Mouse (Mus musculus) mesoderm, embryonic 11.5 days (tissue): Measurements from ENCODE around the gene Dclk1.
"Not testable (repeated sequence)": the region's sequence is repeated elsewhere in the genome, so short reads cannot be mapped to it uniquely, and the experiment has no call there.

Experiments
- DNase-seq: peaks from one replicate; pipeline ENCODE4 v3.0.0-alpha.2; 2012; ENCODE audit warnings: low read depth, low spot score

Dclk1 gene

GRCm38 (mm10) chr3:55241730-55242421 is at the start of gene Dclk1:
Dclk1 (plus strand) TSS chr3:55242364.
- no peak for DNase-seq

- no peak for DNase-seq
Measured at GRCm38 (mm10) chr3:55193351-55193750, 48.8 kb upstream of the Dclk1 start.

GRCm38 (mm10) chr3:55194792-55195191 is 47.4 kb upstream of the Dclk1 start:
- DNase-seq, result no peak

- no peak for DNase-seq
Measured at GRCm38 (mm10) chr3:55195581-55196327, 46.4 kb upstream of the Dclk1 start.

DNA sequence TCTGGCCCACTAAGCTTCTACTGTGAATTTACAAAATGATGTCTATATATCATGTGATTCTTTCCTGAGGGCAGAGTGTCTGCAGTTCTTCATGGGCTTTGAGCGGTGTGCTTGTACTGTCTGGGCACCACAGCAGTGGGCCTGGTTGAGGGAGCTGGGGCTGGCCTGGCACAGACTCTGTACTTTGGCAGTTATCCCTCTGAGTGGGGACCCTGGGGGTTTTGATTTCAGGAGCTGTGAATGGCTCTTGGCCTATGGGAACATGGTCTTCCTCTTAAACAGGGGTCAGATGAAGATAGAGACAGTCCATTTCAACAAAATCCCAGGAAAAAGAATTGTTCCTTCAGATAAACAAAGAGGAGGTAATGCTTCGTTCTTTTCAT is 45.8 kb upstream of the Dclk1 start:
- DNase-seq, result no peak

DNA sequence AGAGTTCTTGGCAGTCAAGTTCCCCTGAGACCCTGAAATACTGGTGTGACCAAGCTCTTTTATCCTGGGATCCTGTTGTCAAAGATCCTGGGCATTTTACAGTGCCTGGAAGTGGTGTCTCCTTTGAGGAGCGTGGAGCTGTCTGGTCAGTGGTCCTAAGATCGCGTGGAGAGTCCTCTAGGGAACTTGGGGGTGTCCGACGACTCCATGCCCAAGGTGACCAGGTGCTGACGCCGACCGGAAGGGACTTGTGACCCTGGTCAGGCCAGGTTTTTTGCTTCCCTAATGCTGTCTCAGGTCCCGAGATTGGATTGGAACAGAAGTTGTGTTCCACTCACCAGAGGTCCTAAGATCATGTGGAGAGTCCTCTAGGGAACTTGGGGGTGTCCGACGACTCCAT is 38.5 kb upstream of the Dclk1 start:
- DNase-seq, result not testable (repeated sequence)

GRCm38 (mm10) chr3:55206413-55206812 is 35.8 kb upstream of the Dclk1 start:
- no peak for DNase-seq

DNA sequence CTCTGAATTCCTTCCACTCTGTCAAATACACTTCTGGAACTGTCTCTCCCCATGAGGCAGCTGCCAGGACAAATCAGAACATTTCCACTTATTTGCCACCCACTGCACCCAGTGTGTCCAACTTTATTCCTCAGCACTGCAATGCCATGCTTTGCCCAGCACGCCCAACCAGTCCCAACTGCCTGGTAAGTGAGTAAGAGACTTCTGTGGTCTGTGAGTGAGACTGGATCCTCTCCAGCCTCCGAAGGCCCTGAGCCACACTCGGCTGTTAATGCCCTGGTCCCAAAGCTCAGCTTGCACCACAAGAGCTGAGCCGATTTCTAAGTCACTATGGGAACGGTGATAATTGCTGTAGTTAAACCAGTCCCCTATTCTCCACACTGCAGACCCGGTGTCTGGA is 34.5 kb upstream of the Dclk1 start:
- DNase-seq, result no peak

GRCm38 (mm10) chr3:55212254-55212653 is 29.9 kb upstream of the Dclk1 start:
- no peak for DNase-seq

GRCm38 (mm10) chr3:55213785-55214184 is 28.4 kb upstream of the Dclk1 start:
- DNase-seq, result no peak

GRCm38 (mm10) chr3:55214413-55214812 is 27.8 kb upstream of the Dclk1 start:
- DNase-seq, result no peak

GRCm38 (mm10) chr3:55222502-55222901 is 19.7 kb upstream of the Dclk1 start:
- DNase-seq, result no peak

DNA sequence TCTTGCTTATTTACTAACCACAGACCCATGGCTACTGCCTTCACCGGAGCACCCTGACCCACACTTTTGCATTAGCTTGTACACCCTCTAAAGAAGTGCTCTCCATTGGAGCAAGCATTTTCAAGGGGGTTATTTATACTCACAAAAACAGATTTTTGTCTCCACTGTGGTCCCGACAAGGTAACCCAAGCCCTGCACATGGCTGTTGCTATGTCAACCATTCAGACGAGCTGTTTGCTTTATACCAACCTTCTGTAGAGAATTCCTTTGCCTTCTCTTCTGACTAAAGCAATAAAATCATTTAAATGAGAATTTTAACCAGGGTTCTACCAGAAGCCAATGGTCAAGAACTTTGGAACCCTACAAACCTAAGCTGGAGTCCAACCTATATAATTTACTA is 18.3 kb upstream of the Dclk1 start:
- DNase-seq, result no peak

GRCm38 (mm10) chr3:55226501-55227213 is 15.5 kb upstream of the Dclk1 start:
- DNase-seq, result peak; percentile 49

- DNase-seq, result no peak
Measured at GRCm38 (mm10) chr3:55227214-55227581, 15.0 kb upstream of the Dclk1 start.

- DNase-seq, result peak; percentile 88
Measured at GRCm38 (mm10) chr3:55242422-55243055, 375 bp downstream of the Dclk1 start.

GRCm38 (mm10) chr3:55243056-55243471 is 900 bp downstream of the Dclk1 start:
- DNase-seq, result peak; percentile 15

DNA sequence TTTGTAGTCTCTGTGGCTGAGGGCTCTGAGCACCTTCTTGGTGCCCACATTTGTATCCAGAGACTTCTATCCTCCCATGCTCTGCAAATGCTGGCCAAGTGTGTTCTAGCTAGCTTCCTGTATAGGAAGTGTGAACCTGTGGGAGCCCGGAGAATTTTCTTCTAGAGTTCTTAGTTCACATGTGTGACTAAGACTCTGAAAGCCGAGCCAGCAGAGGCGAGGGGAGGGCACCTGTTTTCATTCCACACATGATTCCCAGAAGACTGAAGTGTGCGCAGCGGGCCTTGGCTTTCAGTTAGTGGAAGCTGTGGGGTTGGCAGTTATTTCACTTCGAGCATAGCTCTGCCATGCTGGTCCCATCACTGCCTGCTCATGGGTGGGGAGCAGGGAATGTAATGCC is 1.9 kb downstream of the Dclk1 start:
- DNase-seq, result no peak

DNA sequence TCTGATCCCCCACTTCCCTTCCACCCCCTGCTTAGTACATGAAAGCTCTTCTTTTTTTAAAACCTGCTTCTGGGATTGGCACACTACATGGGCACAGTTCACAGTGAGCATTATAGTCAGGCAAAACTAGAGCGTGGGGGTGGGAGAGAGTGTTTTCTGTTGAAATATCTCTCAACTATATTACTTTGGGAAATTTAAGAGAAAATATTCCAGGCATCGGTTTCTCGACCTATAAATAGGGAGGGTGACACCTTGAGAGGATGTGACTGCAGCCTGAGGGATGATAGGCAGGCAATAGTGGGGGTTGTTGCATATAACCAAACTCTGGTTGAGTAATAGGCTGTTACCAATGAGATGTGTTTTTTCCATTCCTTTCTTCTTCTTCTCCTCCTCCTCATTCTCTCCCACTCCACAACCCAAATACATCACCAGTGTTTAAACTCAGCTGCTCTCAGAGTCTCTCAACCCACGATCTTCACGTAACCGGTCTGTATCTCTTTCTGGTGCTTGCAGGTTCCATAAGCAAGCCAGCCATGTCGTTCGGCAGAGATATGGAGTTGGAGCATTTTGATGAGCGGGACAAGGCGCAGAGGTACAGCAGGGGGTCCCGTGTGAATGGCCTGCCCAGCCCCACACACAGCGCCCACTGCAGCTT is 4.6 kb downstream of the Dclk1 start:
- DNase-seq, result no peak

- DNase-seq, result no peak
Measured at GRCm38 (mm10) chr3:55248048-55248447, 5.9 kb downstream of the Dclk1 start.

DNA sequence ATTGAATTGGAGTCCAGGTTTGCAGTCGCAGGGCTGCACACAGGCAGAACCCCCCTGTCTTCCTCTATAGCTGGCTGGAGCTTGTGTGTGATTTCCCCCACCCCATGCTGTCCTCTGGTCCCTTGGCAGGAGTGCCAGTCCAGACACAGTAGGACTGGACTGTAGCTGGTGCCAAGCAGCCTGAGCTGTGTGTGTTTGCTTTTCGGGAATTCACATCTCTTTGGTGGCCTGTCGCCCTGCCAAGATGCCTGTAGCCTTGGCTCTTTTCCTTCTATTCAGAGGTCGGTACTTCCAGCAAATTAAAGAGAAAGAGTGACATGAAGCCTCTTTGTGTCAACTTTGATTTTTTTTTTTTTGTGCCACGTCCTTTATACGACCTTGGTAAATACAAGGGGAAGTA is 6.3 kb downstream of the Dclk1 start:
- no peak for DNase-seq

GRCm38 (mm10) chr3:55250631-55251030 is 8.5 kb downstream of the Dclk1 start:
- no peak for DNase-seq
